Mouse (Mus musculus): ENCODE data around the gene Polr3b. TPM values are rescaled to one million over a fixed set of nuclear protein-coding genes. Genes with fewer than 3 reads are reported as not detected.

Gene Polr3b
- polyA plus RNA-seq, 1 experiment from 2014 or later: 21.7 TPM

DNA sequence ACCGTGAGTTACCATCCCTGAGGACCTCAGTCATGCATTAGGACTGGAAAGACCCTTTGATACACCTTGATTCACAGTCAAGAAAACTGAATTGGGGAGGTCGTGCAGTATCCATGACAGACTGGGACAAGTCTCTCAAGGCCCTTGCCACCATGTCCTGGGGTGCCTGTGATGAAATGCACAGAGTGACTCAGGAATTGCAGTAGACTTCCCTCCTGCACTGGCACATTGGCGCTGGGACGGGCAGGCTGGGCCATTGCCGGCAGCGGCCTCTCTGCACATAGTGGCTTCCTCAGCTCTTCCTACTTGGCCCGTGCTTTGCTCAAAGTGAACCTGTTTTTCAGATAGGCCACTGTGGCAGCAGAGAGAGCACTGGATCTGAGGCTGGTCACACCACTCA is 94.5 kb downstream of the Polr3b start:
- Histone ChIP-seq H3K27me3 (ENCODE audit: control insufficient read depth, insufficient read depth, low read length) (no peaks in the 10 kb centered on the region), H3K27ac (ENCODE audit: low read depth, low read length) (no peak overlapping the region), H3K4me2 (replicated peaks; ENCODE audit: low read depth, low read length) (no peak overlapping the region), H3K4me1 (ENCODE audit: control insufficient read depth, insufficient read depth, low read length) (peaks cover 2% of the 10 kb centered on the region; the same call in 1 of the 2 replicates), H3K36me3 (ENCODE audit: control insufficient read depth, insufficient read depth, low read length) (peaks cover 26% of the 10 kb centered on the region; the same call in 1 of the 2 replicates), H3K9me3 (ENCODE audit: control insufficient read depth, low read length) (no peaks in the 10 kb centered on the region), H3K4me3 (ENCODE audit: low read length) (no peak overlapping the region), H3K9ac (ENCODE audit: low read depth, low read length) (no peak overlapping the region)
- 98% methylated on average over 7 of the region's 7 CpGs for WGBS
- no peak for ATAC-seq (ENCODE audit: low FRiP score, low TSS enrichment)

DNA sequence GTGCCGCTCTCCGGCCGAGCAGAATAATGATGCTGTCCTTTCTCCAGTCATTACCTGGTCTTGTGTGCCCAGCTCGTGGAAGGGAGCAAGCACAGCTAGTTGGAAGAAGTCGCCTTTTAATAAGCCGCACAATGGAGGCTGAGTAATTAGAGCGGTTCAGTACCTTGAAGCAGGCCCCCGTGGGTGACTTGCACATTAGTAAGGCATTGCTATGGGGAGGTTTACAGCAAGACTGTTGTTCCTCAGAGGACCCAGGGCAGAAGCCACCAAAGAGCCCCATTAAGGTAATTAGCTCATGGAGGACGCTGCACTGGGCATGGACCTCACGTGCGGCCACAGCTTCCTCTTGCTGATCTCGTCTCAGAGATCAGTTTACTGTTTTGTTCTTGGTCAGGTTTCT is 100.6 kb downstream of the Polr3b start:
- Histone ChIP-seq H3K4me2 (replicated peaks; ENCODE audit: low read depth, low read length) (no peak overlapping the region), H3K27me3 (ENCODE audit: control insufficient read depth, insufficient read depth, low read length) (no peaks in the 10 kb centered on the region), H3K9me3 (ENCODE audit: control insufficient read depth, low read length) (no peaks in the 10 kb centered on the region), H3K27ac (ENCODE audit: low read depth, low read length) (no peak overlapping the region), H3K4me1 (ENCODE audit: control insufficient read depth, insufficient read depth, low read length) (no peaks in the 10 kb centered on the region), H3K36me3 (ENCODE audit: control insufficient read depth, insufficient read depth, low read length) (peaks cover 28% of the 10 kb centered on the region), H3K4me3 (ENCODE audit: low read length) (no peak overlapping the region), H3K9ac (ENCODE audit: low read depth, low read length) (no peak overlapping the region)
- WGBS: 70% methylated on average over 12 of the region's 12 CpGs
- no peak for ATAC-seq (ENCODE audit: low FRiP score, low TSS enrichment)

DNA sequence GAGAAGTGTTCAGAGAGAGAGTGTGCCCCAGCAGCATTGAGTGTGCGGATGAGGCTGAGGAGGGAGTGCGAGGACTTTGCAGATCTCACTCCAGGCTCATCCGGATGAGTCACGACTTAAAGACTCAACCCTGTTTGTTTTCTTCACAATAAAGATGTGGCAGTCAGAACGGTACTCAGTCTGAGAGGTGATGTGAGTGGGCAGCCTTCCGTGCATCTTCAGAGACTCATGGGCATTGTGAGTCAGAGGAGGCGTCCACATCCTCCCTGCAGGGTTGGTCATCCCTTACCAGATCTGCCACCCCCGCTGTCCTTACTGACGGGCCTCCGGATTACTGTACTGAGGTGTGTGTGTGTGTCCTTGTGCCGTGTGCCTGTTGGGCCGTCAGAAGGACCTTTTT is 104.9 kb downstream of the Polr3b start:
- no peaks in the 10 kb centered on the region for H3K4me1 ChIP-seq (ENCODE audit: control insufficient read depth, insufficient read depth, low read length)
- H3K36me3 ChIP-seq (ENCODE audit: control insufficient read depth, insufficient read depth, low read length): peaks cover 18% of the 10 kb centered on the region
- H3K27ac ChIP-seq (ENCODE audit: low read depth, low read length): no peak overlapping the region
- no peaks in the 10 kb centered on the region for H3K9me3 ChIP-seq (ENCODE audit: control insufficient read depth, low read length)
- no peak overlapping the region for H3K4me2 ChIP-seq (replicated peaks; ENCODE audit: low read depth, low read length)
- ATAC-seq (ENCODE audit: low FRiP score, low TSS enrichment): no peak
- H3K4me3 ChIP-seq (ENCODE audit: low read length): no peak overlapping the region
- H3K27me3 ChIP-seq (ENCODE audit: control insufficient read depth, insufficient read depth, low read length): no peaks in the 10 kb centered on the region
- no peak overlapping the region for H3K9ac ChIP-seq (ENCODE audit: low read depth, low read length)
- WGBS: 90% methylated on average over 12 of the region's 12 CpGs

DNA sequence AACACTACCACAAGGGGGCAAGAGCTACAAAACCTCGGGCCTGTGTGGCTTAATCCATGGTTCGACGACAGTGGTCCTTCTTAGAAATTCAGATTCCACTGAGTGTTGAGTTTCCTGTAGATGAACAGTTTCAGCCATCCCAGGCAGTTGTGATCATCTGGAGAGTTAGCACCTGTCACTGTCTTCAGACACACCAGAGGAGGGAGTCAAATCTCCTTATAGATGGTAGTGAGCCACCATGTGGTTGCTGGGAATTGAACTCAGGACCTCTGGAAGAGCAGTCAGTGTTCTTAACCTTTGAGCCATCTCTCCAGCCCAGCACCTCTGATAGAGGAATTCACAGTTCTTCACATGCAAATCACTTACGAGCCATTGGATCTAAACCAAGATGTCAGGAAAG is 105.7 kb downstream of the Polr3b start:
- Histone ChIP-seq H3K27me3 (ENCODE audit: control insufficient read depth, insufficient read depth, low read length) (no peaks in the 10 kb centered on the region), H3K4me1 (ENCODE audit: control insufficient read depth, insufficient read depth, low read length) (no peaks in the 10 kb centered on the region), H3K4me2 (replicated peaks; ENCODE audit: low read depth, low read length) (no peak overlapping the region), H3K27ac (ENCODE audit: low read depth, low read length) (no peak overlapping the region), H3K9me3 (ENCODE audit: control insufficient read depth, low read length) (no peaks in the 10 kb centered on the region), H3K4me3 (ENCODE audit: low read length) (no peak overlapping the region), H3K9ac (ENCODE audit: low read depth, low read length) (no peak overlapping the region), H3K36me3 (ENCODE audit: control insufficient read depth, insufficient read depth, low read length) (peaks cover 18% of the 10 kb centered on the region)
- 85% methylated on average over 4 of the region's 4 CpGs for WGBS
- no peak for ATAC-seq (ENCODE audit: low FRiP score, low TSS enrichment)

DNA sequence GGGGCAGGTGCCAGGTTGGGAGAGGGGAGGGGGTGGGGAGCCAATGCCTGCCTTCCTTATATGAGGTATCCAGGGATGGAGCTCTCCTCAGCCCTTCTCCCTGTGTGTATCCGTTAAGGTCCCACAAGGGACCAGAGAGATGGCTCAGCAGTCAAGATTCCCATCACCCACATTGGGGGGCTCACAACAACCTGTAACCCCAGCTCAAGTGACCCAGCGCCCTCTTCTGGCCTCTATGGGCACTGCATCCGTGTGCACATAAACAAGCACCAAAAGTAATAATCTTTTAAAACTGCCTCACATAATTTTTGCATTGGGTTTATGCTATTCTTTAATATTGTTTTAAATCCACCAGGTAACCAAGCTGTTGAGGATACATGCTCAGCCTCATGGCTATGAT is 108.0 kb downstream of the Polr3b start:
- Histone ChIP-seq H3K27ac (ENCODE audit: low read depth, low read length) (no peak overlapping the region), H3K4me2 (replicated peaks; ENCODE audit: low read depth, low read length) (no peak overlapping the region), H3K4me1 (ENCODE audit: control insufficient read depth, insufficient read depth, low read length) (no peaks in the 10 kb centered on the region), H3K36me3 (ENCODE audit: control insufficient read depth, insufficient read depth, low read length) (peaks cover 14% of the 10 kb centered on the region), H3K4me3 (ENCODE audit: low read length) (no peak overlapping the region), H3K9me3 (ENCODE audit: control insufficient read depth, low read length) (no peaks in the 10 kb centered on the region), H3K27me3 (ENCODE audit: control insufficient read depth, insufficient read depth, low read length) (no peaks in the 10 kb centered on the region), H3K9ac (ENCODE audit: low read depth, low read length) (no peak overlapping the region)
- ATAC-seq (ENCODE audit: low FRiP score, low TSS enrichment): no peak
- 79% methylated on average over 3 of the region's 3 CpGs for WGBS

DNA sequence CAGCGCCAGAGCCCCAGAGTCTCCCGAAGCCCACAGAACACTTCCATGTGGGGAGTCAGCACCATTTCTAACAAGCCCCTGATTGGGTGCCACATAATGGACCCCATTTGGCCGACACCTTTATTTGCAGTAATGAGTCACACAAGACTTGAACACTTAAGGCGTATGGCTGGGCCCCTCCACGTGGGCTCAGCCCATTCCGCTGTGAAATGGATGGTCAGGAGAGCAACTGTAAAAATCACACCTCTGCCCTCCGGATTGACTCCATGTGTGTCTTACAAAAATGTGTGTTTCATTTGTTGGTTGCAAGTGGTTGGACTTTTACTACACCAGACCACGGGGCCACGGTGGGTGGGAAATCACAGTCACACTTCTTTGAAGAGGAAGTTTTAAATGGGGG is 108.9 kb downstream of the Polr3b start:
- no peaks in the 10 kb centered on the region for H3K27me3 ChIP-seq (ENCODE audit: control insufficient read depth, insufficient read depth, low read length)
- no peaks in the 10 kb centered on the region for H3K9me3 ChIP-seq (ENCODE audit: control insufficient read depth, low read length)
- no peaks in the 10 kb centered on the region for H3K4me1 ChIP-seq (ENCODE audit: control insufficient read depth, insufficient read depth, low read length)
- H3K27ac ChIP-seq (ENCODE audit: low read depth, low read length): no peak overlapping the region
- no peak overlapping the region for H3K4me2 ChIP-seq (replicated peaks; ENCODE audit: low read depth, low read length)
- 46% methylated on average over 9 of the region's 9 CpGs for whole genome bisulfite sequencing
- H3K36me3 ChIP-seq (ENCODE audit: control insufficient read depth, insufficient read depth, low read length): peaks cover 8% of the 10 kb centered on the region; the same call in 1 of the 2 replicates
- H3K9ac ChIP-seq (ENCODE audit: low read depth, low read length): no peak overlapping the region
- no peak overlapping the region for H3K4me3 ChIP-seq (ENCODE audit: low read length)
- no peak for ATAC-seq (ENCODE audit: low FRiP score, low TSS enrichment)

DNA sequence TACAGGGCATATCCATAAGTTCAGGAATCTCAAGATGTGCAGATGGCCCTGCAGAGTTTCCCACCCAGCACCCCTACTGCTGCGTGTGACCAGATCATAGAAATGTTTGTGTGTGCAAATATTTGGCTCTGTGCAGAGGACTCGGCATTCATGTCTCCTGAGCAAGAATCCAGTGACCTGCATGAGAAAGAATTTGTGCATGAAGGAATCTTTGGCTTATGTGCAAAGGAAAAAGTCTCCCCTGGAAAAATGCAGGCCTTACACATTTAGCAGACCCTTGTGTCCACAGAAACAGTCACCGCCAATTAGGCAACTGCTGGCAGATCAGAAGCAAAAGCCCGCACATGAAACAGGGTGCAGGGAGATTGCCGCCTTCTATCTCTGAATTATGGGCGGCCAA is 111.4 kb downstream of the Polr3b start:
- H3K9ac ChIP-seq (ENCODE audit: low read depth, low read length): no peak overlapping the region
- ATAC-seq (ENCODE audit: low FRiP score, low TSS enrichment): no peak
- H3K27me3 ChIP-seq (ENCODE audit: control insufficient read depth, insufficient read depth, low read length): no peaks in the 10 kb centered on the region
- no peaks in the 10 kb centered on the region for H3K36me3 ChIP-seq (ENCODE audit: control insufficient read depth, insufficient read depth, low read length)
- WGBS: 66% methylated on average over 6 of the region's 6 CpGs
- H3K9me3 ChIP-seq (ENCODE audit: control insufficient read depth, low read length): no peaks in the 10 kb centered on the region
- H3K4me3 ChIP-seq (ENCODE audit: low read length): no peak overlapping the region
- H3K4me2 ChIP-seq (replicated peaks; ENCODE audit: low read depth, low read length): no peak overlapping the region
- H3K27ac ChIP-seq (ENCODE audit: low read depth, low read length): 0 out of 2 replicates have a peak overlapping the region, but pooled peaks have one; percentile 26
- no peaks in the 10 kb centered on the region for H3K4me1 ChIP-seq (ENCODE audit: control insufficient read depth, insufficient read depth, low read length)

DNA sequence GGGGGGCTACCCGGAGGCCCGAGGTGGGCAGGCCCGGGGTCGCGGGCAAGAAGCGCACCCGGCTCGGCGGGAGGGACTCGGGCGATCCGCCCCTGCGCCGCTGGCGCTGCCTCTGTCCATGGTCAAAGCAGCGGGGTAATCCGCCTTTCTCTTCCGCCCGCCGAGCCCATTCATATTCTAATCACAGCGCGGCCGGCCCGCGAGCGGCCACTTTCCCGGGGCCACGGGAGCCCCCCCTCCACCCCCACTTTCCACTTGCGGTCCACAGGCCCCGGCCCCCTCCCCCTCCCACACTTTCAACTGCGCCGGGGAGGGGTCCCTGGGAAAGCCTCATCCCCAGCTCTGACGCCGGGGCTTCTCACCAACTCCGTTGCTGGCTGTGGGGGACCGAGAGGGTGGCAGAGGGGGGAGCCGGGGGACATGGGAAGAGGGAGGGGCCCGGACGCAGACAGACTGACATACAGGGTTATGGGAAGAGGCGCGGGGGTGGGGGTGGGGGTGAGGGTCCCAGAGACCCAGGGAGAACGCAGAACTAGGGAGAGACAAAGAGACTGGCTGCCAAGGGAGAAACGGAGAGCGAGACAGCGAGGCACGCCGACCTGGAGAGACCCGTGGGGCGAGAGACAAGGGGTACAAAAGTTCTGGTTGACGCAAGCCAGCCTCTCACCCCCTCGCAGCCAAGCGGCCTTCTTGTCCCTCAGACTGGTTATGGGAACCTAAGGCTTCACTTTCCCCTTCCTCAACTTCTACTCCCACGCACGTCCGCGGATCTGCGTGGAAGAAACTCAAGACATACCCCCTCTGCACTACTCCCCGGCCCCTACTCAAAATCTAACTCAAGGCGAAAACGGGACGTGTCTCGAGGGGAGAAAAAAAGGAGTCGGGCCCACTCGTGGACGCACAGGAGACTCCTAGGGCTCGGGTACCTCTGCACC is 133.0 kb downstream of the Polr3b start:
- Histone ChIP-seq H3K27ac (ENCODE audit: low read depth, low read length) (no peak overlapping the region), H3K4me1 (ENCODE audit: control insufficient read depth, insufficient read depth, low read length) (peaks cover 26% of the 10 kb centered on the region), H3K36me3 (ENCODE audit: control insufficient read depth, insufficient read depth, low read length) (no peaks in the 10 kb centered on the region), H3K4me3 (ENCODE audit: low read length) (peak overlapping the region; percentile 33), H3K27me3 (ENCODE audit: control insufficient read depth, insufficient read depth, low read length) (peaks cover 76% of the 10 kb centered on the region), H3K9ac (ENCODE audit: low read depth, low read length) (no peak overlapping the region; the same call in 1 of the 2 replicates), H3K9me3 (ENCODE audit: control insufficient read depth, low read length) (no peaks in the 10 kb centered on the region), H3K4me2 (replicated peaks; ENCODE audit: low read depth, low read length) (peak overlapping the region; percentile 38)
- ATAC-seq (ENCODE audit: low FRiP score, low TSS enrichment): peak; percentile 48; the same call in 1 of the 2 replicates
- under 1% methylated on average over 65 of the region's 66 CpGs for WGBS

DNA sequence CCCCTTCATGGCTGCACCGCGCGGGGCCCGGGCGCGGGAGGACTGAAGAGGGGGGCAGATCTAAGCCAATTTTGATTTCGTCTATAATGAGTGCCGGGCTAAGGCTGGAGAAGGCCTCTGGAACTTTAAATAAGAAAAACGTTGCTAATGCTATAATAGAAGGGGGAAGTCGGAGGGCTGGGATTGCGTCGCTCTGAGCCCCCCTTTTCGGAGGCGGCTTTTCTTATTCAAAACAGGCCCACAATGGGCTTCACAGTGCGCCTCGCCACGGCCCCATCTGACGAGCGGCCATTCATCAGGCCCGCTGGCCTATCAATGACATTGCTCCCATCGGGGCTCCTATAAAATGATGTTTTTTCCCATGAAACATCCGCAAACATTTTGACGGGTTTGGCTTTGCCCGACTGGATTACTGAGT is 133.7 kb downstream of the Polr3b start, which contains the start of gene Rfx4:
TSS of gene Rfx4 (plus strand) at position 277 of the 418 bp plus-strand sequence.
- no peak for ATAC-seq (ENCODE audit: low FRiP score, low TSS enrichment)
- WGBS: under 1% methylated on average over 24 of the region's 24 CpGs

More for the DNA sequence above, 133.7 kb downstream of the Polr3b start, which contains the start of gene Rfx4:
- Histone ChIP-seq H3K9ac (ENCODE audit: low read depth, low read length) (no peak within 1 kb of the TSS; the same call in 1 of the 2 replicates), H3K4me3 (ENCODE audit: low read length) (peak within 1 kb of the TSS; percentile 33), H3K9me3 (ENCODE audit: control insufficient read depth, low read length) (no peaks in the 10 kb centered on the region), H3K27ac (ENCODE audit: low read depth, low read length) (no peak within 1 kb of the TSS), H3K36me3 (ENCODE audit: control insufficient read depth, insufficient read depth, low read length) (no peaks in the 10 kb centered on the region), H3K4me2 (replicated peaks; ENCODE audit: low read depth, low read length) (peak within 1 kb of the TSS; percentile 38), H3K27me3 (ENCODE audit: control insufficient read depth, insufficient read depth, low read length) (peaks cover 82% of the 10 kb centered on the region), H3K4me1 (ENCODE audit: control insufficient read depth, insufficient read depth, low read length) (peaks cover 26% of the 10 kb centered on the region)
